Mouse (Mus musculus) liver, embryonic 14.5 days (tissue): ENCODE measurements at regions not wholly inside any gene's neighbourhood (a gene's known extent, or its start where the extent isn't known, plus 50 kb on each side); places are given as distances from the start of the nearest gene placed in this dataset.

ENCODE experiments used
- ATAC-seq: fragments of 200-750 bp; cut with Nextera tagmentation; 2 replicates; pipeline ENCODE4 v1.8.0; 2017; ENCODE audit warnings: moderate number of reproducible peaks, mild to moderate bottlenecking, moderate library complexity; ENCODE audit not compliant: insufficient read depth
- DNase-seq, 3 experiments: peaks; one replicate each; pipeline ENCODE4 v3.0.0-alpha.2; 2012 to 2013; ENCODE audit warnings: low read depth in 3 of 3, low spot score in 3 of 3
- H3K27ac ChIP-seq: fragments of 300-500 bp; sonication (generic); 2 replicates; pipeline ENCODE4 v1.5.1; 2014; ENCODE audit warnings: moderate library complexity, mild to moderate bottlenecking, control low read depth, inconsistent platforms
- H3K27me3 ChIP-seq: fragments of 300-500 bp; sonication (generic); 2 replicates; pipeline ENCODE4 v1.6.1; 2014; ENCODE audit warnings: mild to moderate bottlenecking, low read length, moderate library complexity; ENCODE audit not compliant: control insufficient read depth, insufficient read depth
- H3K36me3 ChIP-seq: fragments of 300-500 bp; sonication (generic); replicated peaks from 2 replicates; pipeline ENCODE4 v1.6.1; 2014; ENCODE audit warnings: low read depth; ENCODE audit not compliant: control insufficient read depth, insufficient read depth
- H3K4me1 ChIP-seq, 2 experiments: fragments of 200-500 bp in 1 of 2; fragments of 300-500 bp in 1 of 2; sonication (generic) in 1 of 2; replicated peaks; 2 replicates each; pipeline ENCODE4 v1.6.1; 2012 to 2014; ENCODE audit warnings: antibody characterized with exemption in 1 of 2, inconsistent platforms in 1 of 2, low read length in 1 of 2; ENCODE audit not compliant: control insufficient read depth in 2 of 2, insufficient read depth in 2 of 2
- H3K4me2 ChIP-seq: fragments of 300-500 bp; sonication (generic); 2 replicates; pipeline ENCODE4 v1.6.1; 2014; ENCODE audit warnings: low read depth, mild to moderate bottlenecking, control low read depth, moderate library complexity
- H3K4me3 ChIP-seq, 2 experiments: fragments of 200-500 bp in 1 of 2; fragments of 300-500 bp in 1 of 2; sonication (generic) in 1 of 2; 2 replicates each; pipeline ENCODE4 v1.5.1; 2012 to 2014; ENCODE audit warnings: low read depth in 2 of 2, low read length in 2 of 2, mild to moderate bottlenecking in 2 of 2, control low read depth in 1 of 2, inconsistent platforms in 1 of 2, moderate library complexity in 1 of 2; ENCODE audit not compliant: insufficient read depth in 1 of 2
- H3K9ac ChIP-seq: fragments of 300-500 bp; sonication (generic); replicated peaks from 2 replicates; pipeline ENCODE4 v1.6.1; 2014; ENCODE audit warnings: mild to moderate bottlenecking, control low read depth, moderate library complexity
- H3K9me3 ChIP-seq: fragments of 300-500 bp; sonication (generic); 2 replicates; pipeline ENCODE4 v1.6.1; 2016; ENCODE audit warnings: low read length, mixed read lengths; ENCODE audit not compliant: control insufficient read depth
- CTCF ChIP-seq: IDR thresholded peaks from 2 replicates; pipeline ENCODE4 v1.5.1; 2016; ENCODE audit warnings: antibody characterized with exemption, low read depth, control low read depth
- EP300 ChIP-seq: IDR thresholded peaks from 2 replicates; pipeline ENCODE4 v1.6.1; 2016; ENCODE audit warnings: antibody characterized with exemption, low read depth
- WGBS: fragments of 180-500 bp; shearing (Covaris S2); extraction: QIAGEN DNeasy Blood & Tissue Kit; methylation state at CpG from one replicate; pipeline ENCODE4 v1.1.7; 2014; ENCODE audit not compliant: insufficient replicate concordance; 5-methylcytosine and 5-hydroxymethylcytosine counted together

- Histone ChIP-seq H3K4me3 (no peak overlapping the region), H3K36me3 (no peaks in the 10 kb centered on the region), H3K27ac (no peak overlapping the region), H3K9ac (no peak overlapping the region), H3K4me1 (no peaks in the 10 kb centered on the region), H3K9me3 (no peaks in the 10 kb centered on the region), H3K27me3 (no peaks in the 10 kb centered on the region), H3K4me2 (no peak overlapping the region)
- TF ChIP-seq CTCF = no peak
- no peak for TF ChIP-seq EP300
- ATAC-seq (no peak), DNase-seq (no peak)
- WGBS = 41% methylated on average over 3 of the region's 3 CpGs
Measured at GRCm38 (mm10) chr2:48065162-48065561, 748.7 kb upstream of the Acvr2a start.

GRCm38 (mm10) chr2:48082120-48082799 lies 731.6 kb upstream of the Acvr2a start:
- no peak for ATAC-seq
- 52% methylated on average over 3 of the region's 3 CpGs for WGBS
- Histone ChIP-seq H3K4me3 (no peak overlapping the region), H3K27ac (no peak overlapping the region), H3K27me3 (no peaks in the 10 kb centered on the region), H3K4me1 (no peaks in the 10 kb centered on the region), H3K4me2 (no peak overlapping the region), H3K9me3 (no peaks in the 10 kb centered on the region), H3K36me3 (no peaks in the 10 kb centered on the region), H3K9ac (no peak overlapping the region)
- TF ChIP-seq CTCF (no peak), EP300 (no peak)
- DNase-seq = no peak

DNA sequence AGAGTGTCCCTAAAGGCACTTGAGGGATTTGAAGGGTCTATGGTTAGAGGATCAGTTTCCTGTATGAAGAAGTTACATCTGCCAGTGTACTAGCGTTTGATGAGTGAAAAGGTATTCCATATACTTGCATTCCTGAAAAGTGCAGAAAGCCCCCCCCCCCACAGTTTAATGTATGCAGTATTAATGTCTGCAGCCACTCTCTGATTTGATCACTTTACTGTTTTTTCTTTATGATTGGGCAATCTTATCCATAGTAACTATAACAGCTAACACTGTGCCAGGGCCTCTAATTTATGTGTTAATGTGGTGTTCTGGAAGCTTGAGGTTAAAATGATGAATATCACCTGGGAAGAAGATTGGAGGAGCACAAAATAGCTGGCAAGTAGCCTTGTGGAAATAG lies 715.6 kb upstream of the Acvr2a start:
- Histone ChIP-seq H3K27ac (no peak overlapping the region), H3K9me3 (no peaks in the 10 kb centered on the region), H3K4me3 (no peak overlapping the region), H3K27me3 (no peaks in the 10 kb centered on the region), H3K9ac (no peak overlapping the region), H3K4me1 (no peaks in the 10 kb centered on the region), H3K4me2 (no peak overlapping the region), H3K36me3 (no peaks in the 10 kb centered on the region)
- TF ChIP-seq EP300 (no peak), CTCF (no peak)
- WGBS = 59% methylated on average over 1 of the region's 1 CpGs
- DNase-seq = no peak
- no peak for ATAC-seq

- Histone ChIP-seq H3K4me3 (no peak overlapping the region), H3K4me2 (no peak overlapping the region), H3K4me1 (no peaks in the 10 kb centered on the region), H3K9me3 (no peaks in the 10 kb centered on the region), H3K27ac (no peak overlapping the region), H3K27me3 (no peaks in the 10 kb centered on the region), H3K36me3 (no peaks in the 10 kb centered on the region), H3K9ac (no peak overlapping the region)
- WGBS = 59% methylated on average over 8 of the region's 8 CpGs
- TF ChIP-seq EP300 = no peak
- no peak for TF ChIP-seq CTCF
- DNase-seq = no peak
- ATAC-seq = no peak
Measured at GRCm38 (mm10) chr2:48098931-48099531, 714.9 kb upstream of the Acvr2a start.

GRCm38 (mm10) chr2:48123662-48124061 lies 690.2 kb upstream of the Acvr2a start:
- TF ChIP-seq CTCF (no peak), EP300 (no peak)
- Histone ChIP-seq H3K4me2 (no peak overlapping the region), H3K9me3 (no peaks in the 10 kb centered on the region), H3K9ac (no peak overlapping the region), H3K36me3 (no peaks in the 10 kb centered on the region), H3K27me3 (no peaks in the 10 kb centered on the region), H3K4me3 (no peak overlapping the region), H3K27ac (no peak overlapping the region), H3K4me1 (no peaks in the 10 kb centered on the region)
- 52% methylated on average over 7 of the region's 7 CpGs for WGBS
- no peak for DNase-seq
- no peak for ATAC-seq
